Mouse (Mus musculus): ENCODE results near the gene Sec22b. TPM values are rescaled to one million over a fixed set of nuclear protein-coding genes. Genes with fewer than 3 reads are reported as not detected.

Gene Sec22b
- polyA plus RNA-seq, 1 experiment from 2014 or later: 111 TPM

- H3K9ac ChIP-seq (replicated peaks; ENCODE audit: low read depth, low read length): no peak overlapping the region
- WGBS: 59% methylated on average over 14 of the region's 14 CpGs
Measured at GRCm38 (mm10) chr3:97960783-97961594, 60.0 kb downstream of the Sec22b start.

GRCm38 (mm10) chr3:97961962-97962361 lies 61.0 kb downstream of the Sec22b start:
- Histone ChIP-seq H3K9me3 (ENCODE audit: control insufficient read depth, low read length) (no peaks in the 10 kb centered on the region), H3K4me3 (ENCODE audit: low read depth, low read length) (no peak overlapping the region), H3K9ac (replicated peaks; ENCODE audit: low read depth, low read length) (no peak overlapping the region), H3K4me2 (ENCODE audit: low read depth, low read length) (no peak overlapping the region), H3K27me3 (ENCODE audit: control insufficient read depth, insufficient read depth, low read length) (no peaks in the 10 kb centered on the region), H3K36me3 (ENCODE audit: control insufficient read depth, insufficient read depth, low read length) (no peaks in the 10 kb centered on the region), H3K27ac (ENCODE audit: low read depth, low read length) (no peak overlapping the region), H3K4me1 (ENCODE audit: control insufficient read depth, insufficient read depth, low read length) (no peaks in the 10 kb centered on the region)
- WGBS: 79% methylated on average over 6 of the region's 6 CpGs
- no peak for ATAC-seq (ENCODE audit: low read depth)

More at GRCm38 (mm10) chr3:97960783-97961594, 60.0 kb downstream of the Sec22b start:
- H3K27ac ChIP-seq (ENCODE audit: low read depth, low read length): no peak overlapping the region
- no peaks in the 10 kb centered on the region for H3K4me1 ChIP-seq (ENCODE audit: control insufficient read depth, insufficient read depth, low read length)
- no peak overlapping the region for H3K4me3 ChIP-seq (ENCODE audit: low read depth, low read length)
- no peaks in the 10 kb centered on the region for H3K27me3 ChIP-seq (ENCODE audit: control insufficient read depth, insufficient read depth, low read length)
- no peaks in the 10 kb centered on the region for H3K9me3 ChIP-seq (ENCODE audit: control insufficient read depth, low read length)
- no peak overlapping the region for H3K4me2 ChIP-seq (ENCODE audit: low read depth, low read length)
- H3K36me3 ChIP-seq (ENCODE audit: control insufficient read depth, insufficient read depth, low read length): no peaks in the 10 kb centered on the region
- no peak for ATAC-seq (ENCODE audit: low read depth)

- Histone ChIP-seq H3K27ac (ENCODE audit: low read depth, low read length) (no peak overlapping the region), H3K4me2 (ENCODE audit: low read depth, low read length) (no peak overlapping the region), H3K36me3 (ENCODE audit: control insufficient read depth, insufficient read depth, low read length) (no peaks in the 10 kb centered on the region), H3K9ac (replicated peaks; ENCODE audit: low read depth, low read length) (no peak overlapping the region), H3K9me3 (ENCODE audit: control insufficient read depth, low read length) (no peaks in the 10 kb centered on the region), H3K4me3 (ENCODE audit: low read depth, low read length) (no peak overlapping the region), H3K4me1 (ENCODE audit: control insufficient read depth, insufficient read depth, low read length) (no peaks in the 10 kb centered on the region), H3K27me3 (ENCODE audit: control insufficient read depth, insufficient read depth, low read length) (no peaks in the 10 kb centered on the region)
- 87% methylated on average over 14 of the region's 14 CpGs for WGBS
- no peak for ATAC-seq (ENCODE audit: low read depth)
Measured at GRCm38 (mm10) chr3:97964878-97965353, 63.9 kb downstream of the Sec22b start.

GRCm38 (mm10) chr3:97967627-97968026 lies 66.6 kb downstream of the Sec22b start:
- 52% methylated on average over 2 of the region's 2 CpGs for WGBS
- H3K9ac ChIP-seq (replicated peaks; ENCODE audit: low read depth, low read length): no peak overlapping the region

GRCm38 (mm10) chr3:97968191-97968590 lies 67.2 kb downstream of the Sec22b start:
- Histone ChIP-seq H3K9me3 (ENCODE audit: control insufficient read depth, low read length) (no peaks in the 10 kb centered on the region), H3K27ac (ENCODE audit: low read depth, low read length) (no peak overlapping the region), H3K27me3 (ENCODE audit: control insufficient read depth, insufficient read depth, low read length) (no peaks in the 10 kb centered on the region), H3K4me3 (ENCODE audit: low read depth, low read length) (no peak overlapping the region), H3K4me2 (ENCODE audit: low read depth, low read length) (no peak overlapping the region), H3K4me1 (ENCODE audit: control insufficient read depth, insufficient read depth, low read length) (no peaks in the 10 kb centered on the region), H3K9ac (replicated peaks; ENCODE audit: low read depth, low read length) (no peak overlapping the region), H3K36me3 (ENCODE audit: control insufficient read depth, insufficient read depth, low read length) (no peaks in the 10 kb centered on the region)
- WGBS: 95% methylated on average over 2 of the region's 2 CpGs
- ATAC-seq (ENCODE audit: low read depth): no peak

More at GRCm38 (mm10) chr3:97967627-97968026, 66.6 kb downstream of the Sec22b start:
- Histone ChIP-seq H3K4me1 (ENCODE audit: control insufficient read depth, insufficient read depth, low read length) (no peaks in the 10 kb centered on the region), H3K9me3 (ENCODE audit: control insufficient read depth, low read length) (no peaks in the 10 kb centered on the region), H3K4me3 (ENCODE audit: low read depth, low read length) (no peak overlapping the region), H3K27me3 (ENCODE audit: control insufficient read depth, insufficient read depth, low read length) (no peaks in the 10 kb centered on the region), H3K27ac (ENCODE audit: low read depth, low read length) (no peak overlapping the region), H3K4me2 (ENCODE audit: low read depth, low read length) (no peak overlapping the region), H3K36me3 (ENCODE audit: control insufficient read depth, insufficient read depth, low read length) (no peaks in the 10 kb centered on the region)
- ATAC-seq (ENCODE audit: low read depth): no peak

- Histone ChIP-seq H3K27ac (ENCODE audit: low read depth, low read length) (no peak overlapping the region), H3K4me1 (ENCODE audit: control insufficient read depth, insufficient read depth, low read length) (no peaks in the 10 kb centered on the region), H3K4me2 (ENCODE audit: low read depth, low read length) (no peak overlapping the region), H3K9me3 (ENCODE audit: control insufficient read depth, low read length) (no peaks in the 10 kb centered on the region), H3K9ac (replicated peaks; ENCODE audit: low read depth, low read length) (no peak overlapping the region), H3K36me3 (ENCODE audit: control insufficient read depth, insufficient read depth, low read length) (no peaks in the 10 kb centered on the region), H3K4me3 (ENCODE audit: low read depth, low read length) (no peak overlapping the region), H3K27me3 (ENCODE audit: control insufficient read depth, insufficient read depth, low read length) (no peaks in the 10 kb centered on the region)
- WGBS: 87% methylated on average over 1 of the region's 1 CpGs
- ATAC-seq (ENCODE audit: low read depth): no peak
Measured at GRCm38 (mm10) chr3:97969019-97969418, 68.0 kb downstream of the Sec22b start.

- ATAC-seq (ENCODE audit: low read depth): 0 out of 2 replicates have a peak, but pooled peaks have one; percentile 46
- WGBS: 9% methylated on average over 7 of the region's 7 CpGs
- H3K4me2 ChIP-seq (ENCODE audit: low read depth, low read length): no peak overlapping the region
Measured at GRCm38 (mm10) chr3:97971117-97971516, 70.1 kb downstream of the Sec22b start.

GRCm38 (mm10) chr3:97972200-97972599 lies 71.2 kb downstream of the Sec22b start:
- H3K36me3 ChIP-seq (ENCODE audit: control insufficient read depth, insufficient read depth, low read length): no peaks in the 10 kb centered on the region
- no peak overlapping the region for H3K9ac ChIP-seq (replicated peaks; ENCODE audit: low read depth, low read length)
- no peaks in the 10 kb centered on the region for H3K4me1 ChIP-seq (ENCODE audit: control insufficient read depth, insufficient read depth, low read length)
- no peak overlapping the region for H3K4me2 ChIP-seq (ENCODE audit: low read depth, low read length)
- no peak overlapping the region for H3K27ac ChIP-seq (ENCODE audit: low read depth, low read length)
- ATAC-seq (ENCODE audit: low read depth): no peak
- H3K4me3 ChIP-seq (ENCODE audit: low read depth, low read length): no peak overlapping the region
- 57% methylated on average over 5 of the region's 5 CpGs for WGBS
- H3K27me3 ChIP-seq (ENCODE audit: control insufficient read depth, insufficient read depth, low read length): no peaks in the 10 kb centered on the region
- no peaks in the 10 kb centered on the region for H3K9me3 ChIP-seq (ENCODE audit: control insufficient read depth, low read length)

More at GRCm38 (mm10) chr3:97971117-97971516, 70.1 kb downstream of the Sec22b start:
- no peaks in the 10 kb centered on the region for H3K27me3 ChIP-seq (ENCODE audit: control insufficient read depth, insufficient read depth, low read length)
- H3K4me1 ChIP-seq (ENCODE audit: control insufficient read depth, insufficient read depth, low read length): no peaks in the 10 kb centered on the region
- H3K9ac ChIP-seq (replicated peaks; ENCODE audit: low read depth, low read length): no peak overlapping the region
- no peaks in the 10 kb centered on the region for H3K9me3 ChIP-seq (ENCODE audit: control insufficient read depth, low read length)
- no peaks in the 10 kb centered on the region for H3K36me3 ChIP-seq (ENCODE audit: control insufficient read depth, insufficient read depth, low read length)
- H3K4me3 ChIP-seq (ENCODE audit: low read depth, low read length): no peak overlapping the region
- H3K27ac ChIP-seq (ENCODE audit: low read depth, low read length): no peak overlapping the region

- no peak overlapping the region for H3K4me2 ChIP-seq (ENCODE audit: low read depth, low read length)
- H3K9me3 ChIP-seq (ENCODE audit: control insufficient read depth, low read length): no peaks in the 10 kb centered on the region
- H3K27ac ChIP-seq (ENCODE audit: low read depth, low read length): no peak overlapping the region
- no peaks in the 10 kb centered on the region for H3K4me1 ChIP-seq (ENCODE audit: control insufficient read depth, insufficient read depth, low read length)
- no peak overlapping the region for H3K4me3 ChIP-seq (ENCODE audit: low read depth, low read length)
- ATAC-seq (ENCODE audit: low read depth): no peak
- no peak overlapping the region for H3K9ac ChIP-seq (replicated peaks; ENCODE audit: low read depth, low read length)
- H3K27me3 ChIP-seq (ENCODE audit: control insufficient read depth, insufficient read depth, low read length): no peaks in the 10 kb centered on the region
- no peaks in the 10 kb centered on the region for H3K36me3 ChIP-seq (ENCODE audit: control insufficient read depth, insufficient read depth, low read length)
- WGBS: 86% methylated on average over 4 of the region's 4 CpGs
Measured at GRCm38 (mm10) chr3:97972707-97973106, 71.7 kb downstream of the Sec22b start.
